Mouse (Mus musculus): ENCODE measurements at regions not wholly inside any gene's neighbourhood (a gene's known extent, or its start where the extent isn't known, plus 50 kb on each side); places are given as distances from the start of the nearest gene placed in this dataset.

- no peaks in the 10 kb centered on the region for H3K36me3 ChIP-seq (ENCODE audit: control insufficient read depth, insufficient read depth, low read length)
- no peak for ATAC-seq
- H3K27me3 ChIP-seq (ENCODE audit: control insufficient read depth, insufficient read depth, low read depth, low read length): no peaks in the 10 kb centered on the region
- peaks cover 7% of the 10 kb centered on the region; the same call in 1 of the 2 replicates for H3K4me1 ChIP-seq (ENCODE audit: control insufficient read depth, insufficient read depth, low read length)
- no peak overlapping the region for H3K4me2 ChIP-seq (ENCODE audit: low read length)
- no peak overlapping the region for H3K27ac ChIP-seq (ENCODE audit: low read length)
- no peak overlapping the region for H3K4me3 ChIP-seq (ENCODE audit: low read depth, low read length)
- H3K9me3 ChIP-seq (replicated peaks; ENCODE audit: control insufficient read depth, low read length, poor library complexity, severe bottlenecking): no peaks in the 10 kb centered on the region
- H3K9ac ChIP-seq (ENCODE audit: low read depth, low read length): no peak overlapping the region
- WGBS: 90% methylated on average over 5 of the region's 5 CpGs
These were observed 133.4 kb downstream of the Klhl25 start for GRCm38 (mm10) chr7:75981560-75981959.

GRCm38 (mm10) chr7:75983029-75983808 lies 135.1 kb downstream of the Klhl25 start:
- peaks cover 7% of the 10 kb centered on the region; the same call in 1 of the 2 replicates for H3K4me1 ChIP-seq (ENCODE audit: control insufficient read depth, insufficient read depth, low read length)
- H3K4me2 ChIP-seq (ENCODE audit: low read length): peak overlapping the region; percentile 38
- no peak overlapping the region for H3K9ac ChIP-seq (ENCODE audit: low read depth, low read length)
- WGBS: 5% methylated on average over 23 of the region's 23 CpGs
- no peaks in the 10 kb centered on the region for H3K36me3 ChIP-seq (ENCODE audit: control insufficient read depth, insufficient read depth, low read length)
- no peaks in the 10 kb centered on the region for H3K27me3 ChIP-seq (ENCODE audit: control insufficient read depth, insufficient read depth, low read depth, low read length)
- H3K27ac ChIP-seq (ENCODE audit: low read length): no peak overlapping the region
- peak overlapping the region; percentile 1; the same call in 1 of the 2 replicates for H3K4me3 ChIP-seq (ENCODE audit: low read depth, low read length)
- peak; percentile 85 for ATAC-seq
- no peaks in the 10 kb centered on the region for H3K9me3 ChIP-seq (replicated peaks; ENCODE audit: control insufficient read depth, low read length, poor library complexity, severe bottlenecking)

- Histone ChIP-seq H3K27ac (ENCODE audit: low read length) (no peak overlapping the region), H3K36me3 (ENCODE audit: control insufficient read depth, insufficient read depth, low read length) (no peaks in the 10 kb centered on the region), H3K9me3 (replicated peaks; ENCODE audit: control insufficient read depth, low read length, poor library complexity, severe bottlenecking) (no peaks in the 10 kb centered on the region), H3K4me1 (ENCODE audit: control insufficient read depth, insufficient read depth, low read length) (peaks cover 7% of the 10 kb centered on the region; the same call in 1 of the 2 replicates), H3K4me3 (ENCODE audit: low read depth, low read length) (peak overlapping the region; percentile 1; the same call in 1 of the 2 replicates), H3K4me2 (ENCODE audit: low read length) (peak overlapping the region; percentile 38), H3K27me3 (ENCODE audit: control insufficient read depth, insufficient read depth, low read depth, low read length) (no peaks in the 10 kb centered on the region), H3K9ac (ENCODE audit: low read depth, low read length) (no peak overlapping the region)
- WGBS: 19% methylated on average over 7 of the region's 7 CpGs
- ATAC-seq: peak; percentile 45
These were observed 135.7 kb downstream of the Klhl25 start for GRCm38 (mm10) chr7:75983809-75984171.

GRCm38 (mm10) chr7:75998853-75999252 lies 150.7 kb downstream of the Klhl25 start:
- Histone ChIP-seq H3K36me3 (ENCODE audit: control insufficient read depth, insufficient read depth, low read length) (no peaks in the 10 kb centered on the region), H3K27me3 (ENCODE audit: control insufficient read depth, insufficient read depth, low read depth, low read length) (no peaks in the 10 kb centered on the region), H3K4me2 (ENCODE audit: low read length) (no peak overlapping the region), H3K9ac (ENCODE audit: low read depth, low read length) (no peak overlapping the region), H3K9me3 (replicated peaks; ENCODE audit: control insufficient read depth, low read length, poor library complexity, severe bottlenecking) (no peaks in the 10 kb centered on the region), H3K4me3 (ENCODE audit: low read depth, low read length) (no peak overlapping the region), H3K27ac (ENCODE audit: low read length) (peak overlapping the region; percentile 42), H3K4me1 (ENCODE audit: control insufficient read depth, insufficient read depth, low read length) (peaks cover 11% of the 10 kb centered on the region)
- peak; percentile 97 for ATAC-seq
- WGBS: 10% methylated on average over 5 of the region's 5 CpGs

GRCm38 (mm10) chr7:75999324-75999907 lies 151.3 kb downstream of the Klhl25 start:
- Histone ChIP-seq H3K27me3 (ENCODE audit: control insufficient read depth, insufficient read depth, low read depth, low read length) (no peaks in the 10 kb centered on the region), H3K36me3 (ENCODE audit: control insufficient read depth, insufficient read depth, low read length) (no peaks in the 10 kb centered on the region), H3K4me2 (ENCODE audit: low read length) (no peak overlapping the region), H3K4me1 (ENCODE audit: control insufficient read depth, insufficient read depth, low read length) (peaks cover 11% of the 10 kb centered on the region), H3K27ac (ENCODE audit: low read length) (peak overlapping the region; percentile 42; the same call in 1 of the 2 replicates), H3K4me3 (ENCODE audit: low read depth, low read length) (no peak overlapping the region), H3K9me3 (replicated peaks; ENCODE audit: control insufficient read depth, low read length, poor library complexity, severe bottlenecking) (no peaks in the 10 kb centered on the region), H3K9ac (ENCODE audit: low read depth, low read length) (no peak overlapping the region)
- WGBS: 18% methylated on average over 2 of the region's 2 CpGs
- ATAC-seq: peak; percentile 63

- ATAC-seq: no peak
- Histone ChIP-seq H3K27me3 (ENCODE audit: control insufficient read depth, insufficient read depth, low read depth, low read length) (no peaks in the 10 kb centered on the region), H3K4me3 (ENCODE audit: low read depth, low read length) (no peak overlapping the region), H3K36me3 (ENCODE audit: control insufficient read depth, insufficient read depth, low read length) (no peaks in the 10 kb centered on the region), H3K27ac (ENCODE audit: low read length) (no peak overlapping the region), H3K9ac (ENCODE audit: low read depth, low read length) (no peak overlapping the region), H3K9me3 (replicated peaks; ENCODE audit: control insufficient read depth, low read length, poor library complexity, severe bottlenecking) (no peaks in the 10 kb centered on the region), H3K4me2 (ENCODE audit: low read length) (no peak overlapping the region), H3K4me1 (ENCODE audit: control insufficient read depth, insufficient read depth, low read length) (peaks cover 11% of the 10 kb centered on the region)
- 93% methylated on average over 1 of the region's 1 CpGs for WGBS
These were observed 152.9 kb downstream of the Klhl25 start for GRCm38 (mm10) chr7:76001012-76001411.

- Histone ChIP-seq H3K9ac (ENCODE audit: low read depth, low read length) (no peak overlapping the region), H3K9me3 (replicated peaks; ENCODE audit: control insufficient read depth, low read length, poor library complexity, severe bottlenecking) (no peaks in the 10 kb centered on the region), H3K4me3 (ENCODE audit: low read depth, low read length) (no peak overlapping the region), H3K36me3 (ENCODE audit: control insufficient read depth, insufficient read depth, low read length) (no peaks in the 10 kb centered on the region), H3K27me3 (ENCODE audit: control insufficient read depth, insufficient read depth, low read depth, low read length) (no peaks in the 10 kb centered on the region), H3K27ac (ENCODE audit: low read length) (no peak overlapping the region), H3K4me2 (ENCODE audit: low read length) (no peak overlapping the region), H3K4me1 (ENCODE audit: control insufficient read depth, insufficient read depth, low read length) (no peaks in the 10 kb centered on the region)
- 63% methylated on average over 6 of the region's 6 CpGs for WGBS
- no peak for ATAC-seq
These were observed 160.1 kb downstream of the Klhl25 start for GRCm38 (mm10) chr7:76008226-76008625.

GRCm38 (mm10) chr7:76047743-76048142 lies 181.9 kb upstream of the Agbl1 start:
- Histone ChIP-seq H3K4me2 (ENCODE audit: low read length) (no peak overlapping the region), H3K9ac (ENCODE audit: low read depth, low read length) (no peak overlapping the region), H3K4me1 (ENCODE audit: control insufficient read depth, insufficient read depth, low read length) (no peaks in the 10 kb centered on the region), H3K9me3 (replicated peaks; ENCODE audit: control insufficient read depth, low read length, poor library complexity, severe bottlenecking) (0 out of 2 replicates have a peak, but pooled peaks cover 2% of the 10 kb centered on the region), H3K4me3 (ENCODE audit: low read depth, low read length) (no peak overlapping the region), H3K27ac (ENCODE audit: low read length) (no peak overlapping the region), H3K36me3 (ENCODE audit: control insufficient read depth, insufficient read depth, low read length) (no peaks in the 10 kb centered on the region), H3K27me3 (ENCODE audit: control insufficient read depth, insufficient read depth, low read depth, low read length) (no peaks in the 10 kb centered on the region)
- 90% methylated on average over 3 of the region's 3 CpGs for WGBS
- ATAC-seq: no peak

GRCm38 (mm10) chr7:76049342-76049741 lies 180.3 kb upstream of the Agbl1 start:
- ATAC-seq: no peak
- 0 out of 2 replicates have a peak, but pooled peaks cover 2% of the 10 kb centered on the region for H3K9me3 ChIP-seq (replicated peaks; ENCODE audit: control insufficient read depth, low read length, poor library complexity, severe bottlenecking)
- H3K27me3 ChIP-seq (ENCODE audit: control insufficient read depth, insufficient read depth, low read depth, low read length): no peaks in the 10 kb centered on the region
- no peaks in the 10 kb centered on the region for H3K4me1 ChIP-seq (ENCODE audit: control insufficient read depth, insufficient read depth, low read length)
- no peak overlapping the region for H3K4me3 ChIP-seq (ENCODE audit: low read depth, low read length)
- no peak overlapping the region for H3K27ac ChIP-seq (ENCODE audit: low read length)
- H3K36me3 ChIP-seq (ENCODE audit: control insufficient read depth, insufficient read depth, low read length): no peaks in the 10 kb centered on the region
- H3K9ac ChIP-seq (ENCODE audit: low read depth, low read length): no peak overlapping the region
- no peak overlapping the region for H3K4me2 ChIP-seq (ENCODE audit: low read length)
- WGBS: 88% methylated on average over 2 of the region's 2 CpGs
